Mouse (Mus musculus): ENCODE results near the gene Ptprj.

DNA sequence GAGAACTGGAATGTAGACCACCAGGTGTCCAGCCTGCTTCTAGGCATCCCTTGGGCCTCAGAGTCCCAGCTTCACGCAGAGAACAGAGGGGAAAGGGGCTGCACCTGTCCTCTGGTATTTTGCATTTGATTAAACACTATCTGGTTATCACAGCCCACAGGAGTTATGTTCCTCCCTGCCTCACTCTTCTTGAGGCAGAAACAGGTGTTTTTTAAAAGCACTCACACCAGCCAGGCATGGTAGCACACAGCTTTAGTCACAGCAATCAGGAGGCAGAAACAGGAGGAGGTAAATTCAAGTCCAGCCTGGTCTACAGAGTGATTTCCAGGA, 1.3 kb upstream of the Ptprj start:
- no peak for TF ChIP-seq POLR2A (IDR thresholded peaks at IDR 0.05; ENCODE audit: insufficient read depth, low read depth, low read length)
- no peak for TF ChIP-seq CTCF (IDR thresholded peaks at IDR 0.05)
- TF ChIP-seq EP300 (IDR thresholded peaks at IDR 0.05; ENCODE audit: insufficient read depth, low read depth, low read length), result no peak

All from heart, adult 2 months (tissue).